Mouse (Mus musculus): Measurements from ENCODE around the gene Tmem125. TPM values are rescaled to one million over a fixed set of nuclear protein-coding genes. Genes with fewer than 3 reads are reported as not detected.

Gene Tmem125
- total RNA-seq, 2 experiments from 2014 or later: 0.18 TPM; not detected in 1

Other genes starting within 250 kb of the Tmem125 start
- gene Szt2, start 134.8 kb downstream of the Tmem125 start, total RNA-seq (2015): 11.2 and 13.6 TPM in 2 replicates
- 4.1 and 5.5 TPM in 2 replicates for gene Szt2, start 134.8 kb downstream of the Tmem125 start, total RNA-seq (2017)
- 76.9 and 102 TPM in 2 replicates for gene Med8, start 134.7 kb downstream of the Tmem125 start, total RNA-seq (2015)
- 82.0 and 106 TPM in 2 replicates for gene Med8, start 134.7 kb downstream of the Tmem125 start, total RNA-seq (2017)
- 88.6 and 93.9 TPM in 2 replicates for gene Elovl1, start 116.0 kb downstream of the Tmem125 start, total RNA-seq (2015)
- gene Elovl1, start 116.0 kb downstream of the Tmem125 start, total RNA-seq (2017): 67.1 and 76.1 TPM in 2 replicates
- gene Cdc20, start 106.7 kb downstream of the Tmem125 start, total RNA-seq (2015): 47.3 and 47.8 TPM in 2 replicates
- 81.0 and 83.9 TPM in 2 replicates for gene Cdc20, start 106.7 kb downstream of the Tmem125 start, total RNA-seq (2017)
- gene Mpl, start 86.5 kb downstream of the Tmem125 start, total RNA-seq (2015): 0.36 TPM in 1 of 2 replicates, not detected in the other
- gene Mpl, start 86.5 kb downstream of the Tmem125 start, total RNA-seq (2017): not detected in 2 replicates
- gene Tie1, start 54.0 kb downstream of the Tmem125 start, total RNA-seq (2015): 0.27 and 0.34 TPM in 2 replicates
- 0.16 and 0.26 TPM in 2 replicates for gene Tie1, start 54.0 kb downstream of the Tmem125 start, total RNA-seq (2017)
- not detected in 2 replicates for gene 2610528J11Rik, start 17.0 kb downstream of the Tmem125 start, total RNA-seq (2015)
- gene 2610528J11Rik, start 17.0 kb downstream of the Tmem125 start, total RNA-seq (2017): not detected in 2 replicates
- gene Cfap57, start 76.7 kb upstream of the Tmem125 start, total RNA-seq (2015): not detected in 2 replicates
- 0.16 and 0.18 TPM in 2 replicates for gene Cfap57, start 76.7 kb upstream of the Tmem125 start, total RNA-seq (2017)
- gene Ebna1bp2, start 76.8 kb upstream of the Tmem125 start, total RNA-seq (2015): 54.9 and 61.9 TPM in 2 replicates
- gene Ebna1bp2, start 76.8 kb upstream of the Tmem125 start, total RNA-seq (2017): 46.8 and 63.7 TPM in 2 replicates
- gene Olfr62, start 114.9 kb upstream of the Tmem125 start, total RNA-seq (2015): not detected in 2 replicates
- gene Olfr62, start 114.9 kb upstream of the Tmem125 start, total RNA-seq (2017): not detected in 2 replicates
- not detected in 2 replicates for gene Olfr1342, start 148.7 kb upstream of the Tmem125 start, total RNA-seq (2015)
- gene Olfr1342, start 148.7 kb upstream of the Tmem125 start, total RNA-seq (2017): not detected in 2 replicates
- not detected in 2 replicates for gene Olfr1341, start 159.5 kb upstream of the Tmem125 start, total RNA-seq (2015)
- not detected in 2 replicates for gene Olfr1341, start 159.5 kb upstream of the Tmem125 start, total RNA-seq (2017)
- not detected in 2 replicates for gene Olfr1340, start 176.1 kb upstream of the Tmem125 start, total RNA-seq (2015)
- gene Olfr1340, start 176.1 kb upstream of the Tmem125 start, total RNA-seq (2017): not detected in 2 replicates
- not detected in 2 replicates for gene Olfr1339, start 188.1 kb upstream of the Tmem125 start, total RNA-seq (2015)
- not detected in 2 replicates for gene Olfr1339, start 188.1 kb upstream of the Tmem125 start, total RNA-seq (2017)
- not detected in 2 replicates for gene Olfr1338, start 214.7 kb upstream of the Tmem125 start, total RNA-seq (2015)
- not detected in 2 replicates for gene Olfr1338, start 214.7 kb upstream of the Tmem125 start, total RNA-seq (2017)
- not detected in 2 replicates for gene Olfr1337, start 238.5 kb upstream of the Tmem125 start, total RNA-seq (2015)
- not detected in 2 replicates for gene Olfr1337, start 238.5 kb upstream of the Tmem125 start, total RNA-seq (2017)

All from megakaryocyte, adult 5-6 weeks (primary cell).